Mouse (Mus musculus) olfactory bulb, adult 2 months (tissue): ENCODE results near the gene Ncf1.

Source experiments
- CTCF ChIP-seq: fragments of 200-500 bp; IDR thresholded peaks from 2 replicates; pipeline ENCODE4 v1.5.1; 2012; ENCODE audit warnings: low read depth, mild to moderate bottlenecking, low read length, moderate library complexity; ENCODE audit not compliant: insufficient read depth
- POLR2A ChIP-seq: fragments of 200-500 bp; IDR thresholded peaks from 2 replicates; pipeline ENCODE4 v1.6.1; 2012; ENCODE audit warnings: mild to moderate bottlenecking, low read depth, low read length, moderate library complexity; ENCODE audit not compliant: insufficient read depth

- TF ChIP-seq CTCF, result no peak
- TF ChIP-seq POLR2A, result no peak
Observed at GRCm38 (mm10) chr5:134248608-134249244, 19.3 kb upstream of the Ncf1 start.
